Mouse (Mus musculus): ENCODE measurements around the gene Keg1. TPM values are rescaled to one million over a fixed set of nuclear protein-coding genes. Genes with fewer than 3 reads are reported as not detected.
"Not testable (repeated sequence)": the region's sequence is repeated elsewhere in the genome, so short reads cannot be mapped to it uniquely, and the experiment has no call there.

Keg1 gene
- 1,454 and 1,674 TPM in 2 replicates for polyA plus RNA-seq (2012; rRNA removed)

DNA sequence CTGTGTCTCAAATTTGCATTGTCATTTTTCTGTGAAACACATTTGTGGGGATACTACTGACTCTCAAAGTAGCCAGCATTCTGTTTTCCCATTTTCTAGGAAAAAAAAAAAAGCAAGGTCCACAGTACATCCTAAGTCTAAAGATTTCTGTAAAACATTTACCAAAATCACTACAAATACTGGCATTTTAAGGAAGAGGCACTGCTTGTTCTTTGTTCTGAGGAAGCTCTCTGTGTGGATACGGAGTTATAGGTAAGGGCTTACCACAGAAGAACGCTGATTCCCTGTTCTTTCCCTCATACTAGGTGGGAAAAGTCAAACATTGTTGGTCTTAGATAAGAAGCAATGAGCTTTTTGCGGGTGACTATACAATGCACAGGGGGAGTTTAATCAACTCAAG is at the start of gene Keg1:
Gene Keg1 (plus strand): TSS at position 197 of the 400 bp plus-strand sequence.
- TF ChIP-seq CTCF (conservative IDR thresholded peaks at IDR 0.05; ENCODE audit: insufficient read depth, insufficient read length, low read depth, low read length), result no peak
- peak; percentile 38 for TF ChIP-seq POLR2A (IDR thresholded peaks at IDR 0.05; ENCODE audit: low read depth, low read length)
- DNase-seq, result peak; percentile 91
- H3K4me3 ChIP-seq (ENCODE audit: insufficient read depth, low read depth, low read length), result peak within 1 kb of the TSS; percentile 51
- whole genome bisulfite sequencing, result 42% methylated on average over 3 of the region's 3 CpGs
- H3K4me1 ChIP-seq (ENCODE audit: control insufficient read depth, insufficient read depth, low read length), result peaks cover 7% of the 10 kb centered on the region; the same call in 1 of the 2 replicates
- H3K27me3 ChIP-seq (replicated peaks; ENCODE audit: control insufficient read depth, insufficient read depth, low read length), result no peaks in the 10 kb centered on the region
- no peaks in the 10 kb centered on the region for H3K36me3 ChIP-seq (ENCODE audit: control insufficient read depth, insufficient read depth, low read length)
- peak within 1 kb of the TSS; percentile 98 for H3K27ac ChIP-seq (ENCODE audit: insufficient read depth, low read depth, low read length)

DNA sequence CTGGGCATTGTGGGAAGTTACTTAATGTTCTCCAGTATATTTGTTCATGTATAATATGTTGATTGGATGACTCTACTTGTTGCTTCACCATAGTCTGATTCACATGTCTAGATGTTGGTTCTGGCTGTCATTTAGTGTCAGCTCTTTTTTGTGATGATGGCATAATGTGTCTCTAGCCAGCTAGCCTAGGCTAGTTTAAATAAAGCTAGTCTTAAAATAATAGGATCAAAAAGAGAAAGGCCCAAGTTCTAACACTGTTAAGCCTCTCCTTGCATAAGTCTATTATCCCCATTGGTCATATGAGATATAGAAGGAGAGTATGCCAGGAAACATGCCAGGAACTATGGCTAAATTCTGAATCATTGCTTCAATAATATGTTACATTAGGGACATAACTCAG is 46.1 kb upstream of the Keg1 start:
- Histone ChIP-seq H3K36me3 (ENCODE audit: control insufficient read depth, insufficient read depth, low read length) (peaks cover 15% of the 10 kb centered on the region), H3K27me3 (replicated peaks; ENCODE audit: control insufficient read depth, insufficient read depth, low read length) (no peaks in the 10 kb centered on the region), H3K4me1 (ENCODE audit: control insufficient read depth, insufficient read depth, low read length) (no peaks in the 10 kb centered on the region), H3K4me3 (ENCODE audit: insufficient read depth, low read depth, low read length) (no peak overlapping the region), H3K27ac (ENCODE audit: insufficient read depth, low read depth, low read length) (no peak overlapping the region)
- TF ChIP-seq CTCF (conservative IDR thresholded peaks at IDR 0.05; ENCODE audit: insufficient read depth, insufficient read length, low read depth, low read length) (no peak), POLR2A (IDR thresholded peaks at IDR 0.05; ENCODE audit: low read depth, low read length) (no peak)
- DNase-seq, result no peak

DNA sequence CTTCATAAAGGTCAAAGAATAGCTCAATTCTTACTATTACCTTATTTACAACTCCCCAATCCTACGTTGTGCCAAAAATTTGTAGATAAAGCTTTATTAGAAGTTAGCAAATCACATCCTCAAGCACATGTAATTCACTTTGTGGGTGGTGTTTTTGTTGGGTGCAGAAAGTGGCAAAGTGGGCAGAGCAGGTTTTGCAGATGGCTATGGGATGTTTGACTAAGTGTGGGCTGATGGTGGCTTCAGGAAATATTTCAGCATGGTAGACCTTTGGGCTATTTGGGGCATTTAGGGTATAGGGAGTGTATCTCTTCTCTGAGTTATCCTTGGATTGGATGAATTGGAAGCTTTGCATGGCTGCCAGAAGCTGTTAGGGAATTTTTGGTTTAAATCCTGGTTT is 29.4 kb upstream of the Keg1 start:
- TF ChIP-seq POLR2A (IDR thresholded peaks at IDR 0.05; ENCODE audit: low read depth, low read length) (no peak), CTCF (conservative IDR thresholded peaks at IDR 0.05; ENCODE audit: insufficient read depth, insufficient read length, low read depth, low read length) (no peak)
- no peak for DNase-seq
- Histone ChIP-seq H3K4me3 (ENCODE audit: insufficient read depth, low read depth, low read length) (no peak overlapping the region), H3K36me3 (ENCODE audit: control insufficient read depth, insufficient read depth, low read length) (no peaks in the 10 kb centered on the region), H3K4me1 (ENCODE audit: control insufficient read depth, insufficient read depth, low read length) (peaks cover 5% of the 10 kb centered on the region; the same call in 1 of the 2 replicates), H3K27me3 (replicated peaks; ENCODE audit: control insufficient read depth, insufficient read depth, low read length) (no peaks in the 10 kb centered on the region), H3K27ac (ENCODE audit: insufficient read depth, low read depth, low read length) (no peak overlapping the region)
- WGBS, result 77% methylated on average over 1 of the region's 1 CpGs

DNA sequence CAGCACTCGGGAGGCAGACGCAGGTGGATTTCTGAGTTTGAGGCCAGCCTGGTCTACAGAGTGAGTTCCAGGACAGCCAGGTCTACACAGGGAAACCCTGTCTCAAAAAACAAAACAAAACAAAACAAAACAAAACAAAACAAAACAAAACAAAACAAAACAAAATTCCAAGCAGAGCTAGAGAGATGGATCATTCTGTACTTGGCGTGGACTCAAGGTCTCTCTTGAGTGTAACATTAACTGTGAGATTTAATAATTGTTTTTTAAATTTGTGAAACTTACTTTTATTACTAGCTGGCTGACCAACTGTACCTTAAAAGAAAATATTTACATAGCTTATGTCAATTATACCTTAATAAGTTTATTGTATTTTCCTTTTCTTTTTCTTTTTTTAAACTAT is 27.0 kb upstream of the Keg1 start:
- H3K4me1 ChIP-seq (ENCODE audit: control insufficient read depth, insufficient read depth, low read length); H3K4me3 ChIP-seq (ENCODE audit: insufficient read depth, low read depth, low read length); H3K36me3 ChIP-seq (ENCODE audit: control insufficient read depth, insufficient read depth, low read length); H3K27me3 ChIP-seq (replicated peaks; ENCODE audit: control insufficient read depth, insufficient read depth, low read length): not testable (repeated sequence)
- WGBS, result 59% methylated on average over 3 of the region's 3 CpGs
- peak; percentile 50 for DNase-seq
- peak overlapping the region; percentile 63 for H3K27ac ChIP-seq (ENCODE audit: insufficient read depth, low read depth, low read length)

DNA sequence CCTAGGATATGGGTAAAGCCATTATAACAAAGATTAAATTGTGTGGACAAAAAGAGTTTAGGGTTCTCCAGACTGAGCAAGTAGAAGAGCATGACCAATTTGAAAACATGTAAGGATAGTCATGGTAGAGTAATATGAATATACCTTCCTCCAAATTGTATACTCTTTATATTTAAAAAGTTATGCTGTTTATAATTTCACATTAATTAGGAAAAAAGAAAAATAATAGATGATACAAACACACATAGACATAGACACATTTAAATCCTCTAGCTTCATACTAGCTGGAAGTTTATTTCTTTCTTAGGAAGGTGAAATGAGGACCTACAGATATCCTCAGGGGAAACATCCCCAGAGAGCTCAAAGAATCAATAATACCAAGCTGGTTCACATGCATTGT is 25.4 kb upstream of the Keg1 start, which contains the start of gene Olfr1442:
Gene Olfr1442 (plus strand): TSS at position 301 of the 400 bp plus-strand sequence.
- no peak within 1 kb of the TSS for H3K27ac ChIP-seq (ENCODE audit: insufficient read depth, low read depth, low read length)
- H3K36me3 ChIP-seq (ENCODE audit: control insufficient read depth, insufficient read depth, low read length), result no peaks in the 10 kb centered on the region
- DNase-seq, result no peak
- H3K4me1 ChIP-seq (ENCODE audit: control insufficient read depth, insufficient read depth, low read length), result peaks cover 5% of the 10 kb centered on the region; the same call in 1 of the 2 replicates
- H3K4me3 ChIP-seq (ENCODE audit: insufficient read depth, low read depth, low read length), result no peak within 1 kb of the TSS
- TF ChIP-seq CTCF (conservative IDR thresholded peaks at IDR 0.05; ENCODE audit: insufficient read depth, insufficient read length, low read depth, low read length) (no peak), POLR2A (IDR thresholded peaks at IDR 0.05; ENCODE audit: low read depth, low read length) (no peak)
- no peaks in the 10 kb centered on the region for H3K27me3 ChIP-seq (replicated peaks; ENCODE audit: control insufficient read depth, insufficient read depth, low read length)

DNA sequence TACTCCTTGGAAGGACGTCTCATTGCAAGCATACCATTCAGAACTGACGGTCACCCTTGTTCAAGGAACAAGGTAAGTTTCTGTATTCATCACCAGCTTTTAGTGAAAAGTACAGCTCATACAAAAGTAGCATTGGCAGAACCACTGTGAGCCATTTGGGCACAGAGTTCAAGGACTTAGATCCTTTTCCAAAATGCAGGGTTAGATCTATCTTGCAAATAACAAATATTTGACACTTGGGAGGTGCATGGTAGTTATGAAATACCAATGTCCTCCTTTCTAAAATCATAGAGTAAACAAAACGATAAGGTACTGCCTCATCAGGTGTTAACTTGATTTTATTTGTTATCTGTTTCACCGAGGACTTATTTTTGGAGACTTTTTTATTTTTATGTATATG is 24.5 kb upstream of the Keg1 start:
- DNase-seq, result no peak
- Histone ChIP-seq H3K27ac (ENCODE audit: insufficient read depth, low read depth, low read length) (no peak overlapping the region), H3K4me1 (ENCODE audit: control insufficient read depth, insufficient read depth, low read length) (peaks cover 5% of the 10 kb centered on the region; the same call in 1 of the 2 replicates), H3K36me3 (ENCODE audit: control insufficient read depth, insufficient read depth, low read length) (no peaks in the 10 kb centered on the region), H3K27me3 (replicated peaks; ENCODE audit: control insufficient read depth, insufficient read depth, low read length) (no peaks in the 10 kb centered on the region), H3K4me3 (ENCODE audit: insufficient read depth, low read depth, low read length) (no peak overlapping the region)
- TF ChIP-seq POLR2A (IDR thresholded peaks at IDR 0.05; ENCODE audit: low read depth, low read length) (no peak), CTCF (conservative IDR thresholded peaks at IDR 0.05; ENCODE audit: insufficient read depth, insufficient read length, low read depth, low read length) (no peak)
- WGBS, result 86% methylated on average over 4 of the region's 4 CpGs

DNA sequence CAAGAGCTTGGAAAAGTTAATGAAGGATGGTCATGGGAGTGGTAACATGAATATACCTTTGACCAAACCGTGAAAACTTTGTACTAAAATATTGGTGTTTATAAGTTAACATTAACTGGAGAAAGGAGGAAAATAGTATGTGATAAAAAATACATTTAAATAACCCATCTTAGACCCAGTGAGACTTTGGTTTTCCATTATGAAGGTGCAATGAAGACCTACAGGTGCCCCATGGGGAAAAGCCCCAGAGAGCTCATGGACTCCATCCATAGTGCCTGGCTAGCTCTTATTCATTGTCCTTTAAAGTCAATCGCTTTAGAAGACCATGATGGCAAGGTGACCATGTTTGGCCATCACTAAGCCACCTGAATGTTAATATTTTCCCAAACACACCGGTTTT is 17.8 kb upstream of the Keg1 start, which contains the start of gene Olfr1443:
Gene Olfr1443 (plus strand): TSS at position 301 of the 400 bp plus-strand sequence.
- H3K4me1 ChIP-seq (ENCODE audit: control insufficient read depth, insufficient read depth, low read length), result no peaks in the 10 kb centered on the region; the same call in 1 of the 2 replicates
- 50% methylated on average over 3 of the region's 3 CpGs for WGBS
- H3K4me3 ChIP-seq (ENCODE audit: insufficient read depth, low read depth, low read length), result no peak within 1 kb of the TSS

More for the DNA sequence above, 17.8 kb upstream of the Keg1 start, which contains the start of gene Olfr1443:
- Histone ChIP-seq H3K27ac (ENCODE audit: insufficient read depth, low read depth, low read length) (peak within 1 kb of the TSS; percentile 68; the same call in 1 of the 2 replicates), H3K27me3 (replicated peaks; ENCODE audit: control insufficient read depth, insufficient read depth, low read length) (no peaks in the 10 kb centered on the region), H3K36me3 (ENCODE audit: control insufficient read depth, insufficient read depth, low read length) (no peaks in the 10 kb centered on the region)
- peak; percentile 55 for DNase-seq
- TF ChIP-seq CTCF (conservative IDR thresholded peaks at IDR 0.05; ENCODE audit: insufficient read depth, insufficient read length, low read depth, low read length) (no peak), POLR2A (IDR thresholded peaks at IDR 0.05; ENCODE audit: low read depth, low read length) (no peak)

Data from kidney, adult 2 months (tissue).